Mouse (Mus musculus): ENCODE results near the gene Gsk3a. TPM values are rescaled to one million over a fixed set of nuclear protein-coding genes. Genes with fewer than 3 reads are reported as not detected.

Gsk3a gene
- polyA plus RNA-seq, 1 experiment from 2014 or later, result 78.1 TPM

DNA sequence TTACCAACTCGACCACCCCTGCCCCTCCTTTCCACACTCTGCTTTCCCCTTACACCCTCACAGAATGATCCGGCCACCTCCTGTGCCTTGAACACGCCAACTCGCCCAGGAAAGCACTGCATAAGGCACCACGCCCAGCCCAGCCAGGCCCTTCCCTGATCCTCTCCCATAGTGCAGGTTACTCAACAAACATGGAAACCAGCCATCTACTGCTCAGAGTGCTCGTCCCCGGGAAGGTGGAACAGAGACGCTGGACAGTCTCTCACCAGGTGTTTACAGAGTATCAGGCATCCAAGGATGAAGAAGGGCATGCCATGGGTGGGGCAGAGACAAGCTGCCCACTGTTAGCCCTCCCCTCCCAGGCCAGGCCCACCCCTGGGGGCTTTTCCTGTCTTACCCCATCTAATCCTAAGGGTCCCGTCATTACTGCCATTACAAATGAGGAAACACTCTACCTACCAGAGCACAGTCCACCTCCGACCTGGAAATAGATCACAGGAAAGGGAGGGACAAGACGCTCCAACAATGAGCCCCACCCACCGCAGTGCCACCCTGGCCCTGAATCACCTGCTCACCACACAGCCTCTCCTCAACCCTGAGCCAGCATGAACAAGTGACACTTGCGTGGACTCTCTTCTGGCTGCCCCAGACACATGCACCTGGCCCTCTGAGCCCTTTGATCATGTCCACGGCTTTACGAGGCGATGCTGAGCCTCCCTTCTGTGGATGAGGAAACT lies 31.4 kb downstream of the Gsk3a start:
- Histone ChIP-seq H3K4me3 (ENCODE audit: inconsistent target) (no peak overlapping the region), H3K36me3 (ENCODE audit: inconsistent target) (peaks cover 47% of the 10 kb centered on the region; the same call in 1 of the 2 replicates), H3K27ac (no peak overlapping the region), H3K79me2 (ENCODE audit: inconsistent target) (no peaks in the 10 kb centered on the region)
- WGBS (ENCODE audit: missing documents), result 76% methylated on average over 16 of the region's 16 CpGs

DNA sequence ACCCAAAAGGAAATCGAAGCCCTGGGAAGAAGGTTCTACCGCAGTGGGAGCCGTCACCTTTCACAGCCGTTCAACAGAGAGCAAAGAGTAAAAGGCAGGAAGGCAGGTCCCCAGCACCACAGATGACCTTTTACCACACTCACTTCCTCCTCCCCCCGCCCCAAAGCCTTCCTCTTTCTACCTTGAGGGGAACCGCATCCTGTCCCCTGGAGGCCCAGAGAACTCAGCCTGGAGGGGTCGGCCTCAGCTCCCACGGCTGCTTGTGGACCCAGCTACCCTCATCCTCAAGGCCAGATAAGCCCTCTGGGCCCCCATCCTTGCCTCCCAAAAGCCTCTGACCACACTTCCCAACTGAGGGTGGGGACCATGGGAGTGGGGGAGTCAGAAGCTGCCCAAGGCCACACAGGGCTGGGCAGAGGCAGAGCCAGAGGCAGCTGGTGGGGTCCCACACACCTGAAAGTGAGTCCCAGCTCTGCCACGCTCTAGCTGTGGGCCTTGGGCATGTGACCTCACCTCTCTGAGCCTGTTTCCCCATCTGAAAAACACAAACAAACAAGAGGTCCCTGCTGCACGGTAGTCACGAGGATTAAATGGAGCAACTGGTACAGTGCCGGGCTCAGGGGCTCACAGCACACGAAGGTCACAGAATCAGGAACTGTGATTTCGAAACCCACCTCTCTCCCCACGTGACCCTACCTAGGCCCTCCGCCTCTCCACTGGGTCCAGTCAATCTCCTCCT lies 32.1 kb downstream of the Gsk3a start:
- Histone ChIP-seq H3K36me3 (ENCODE audit: inconsistent target) (peaks cover 43% of the 10 kb centered on the region; the same call in 1 of the 2 replicates), H3K4me3 (ENCODE audit: inconsistent target) (no peak overlapping the region), H3K27ac (no peak overlapping the region), H3K79me2 (ENCODE audit: inconsistent target) (no peaks in the 10 kb centered on the region)
- WGBS (ENCODE audit: missing documents), result 16% methylated on average over 16 of the region's 16 CpGs

DNA sequence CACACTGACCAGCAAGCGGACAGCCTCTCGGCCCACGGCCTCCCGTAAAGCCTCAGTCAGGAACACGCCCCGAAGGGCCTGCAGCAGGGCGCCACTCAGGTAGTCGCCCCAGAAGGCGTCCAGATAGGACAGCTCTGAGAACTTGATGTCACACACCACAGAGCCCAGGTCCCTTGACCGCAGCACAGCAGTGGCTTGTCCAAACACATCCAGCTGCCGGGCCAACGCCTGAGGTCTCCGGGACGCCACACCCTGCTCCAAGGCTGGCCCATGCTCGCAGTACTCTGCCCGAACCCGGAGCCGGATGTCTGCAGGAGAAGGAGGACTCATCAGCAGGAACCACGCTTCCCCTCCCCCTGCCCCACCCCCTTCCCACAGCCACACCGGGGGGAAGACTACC lies 34.0 kb downstream of the Gsk3a start:
- Histone ChIP-seq H3K27ac (no peak overlapping the region), H3K79me2 (ENCODE audit: inconsistent target) (no peaks in the 10 kb centered on the region), H3K4me3 (ENCODE audit: inconsistent target) (no peak overlapping the region), H3K36me3 (ENCODE audit: inconsistent target) (peaks cover 28% of the 10 kb centered on the region; the same call in 1 of the 2 replicates)
- 71% methylated on average over 20 of the region's 20 CpGs for WGBS (ENCODE audit: missing documents)

DNA sequence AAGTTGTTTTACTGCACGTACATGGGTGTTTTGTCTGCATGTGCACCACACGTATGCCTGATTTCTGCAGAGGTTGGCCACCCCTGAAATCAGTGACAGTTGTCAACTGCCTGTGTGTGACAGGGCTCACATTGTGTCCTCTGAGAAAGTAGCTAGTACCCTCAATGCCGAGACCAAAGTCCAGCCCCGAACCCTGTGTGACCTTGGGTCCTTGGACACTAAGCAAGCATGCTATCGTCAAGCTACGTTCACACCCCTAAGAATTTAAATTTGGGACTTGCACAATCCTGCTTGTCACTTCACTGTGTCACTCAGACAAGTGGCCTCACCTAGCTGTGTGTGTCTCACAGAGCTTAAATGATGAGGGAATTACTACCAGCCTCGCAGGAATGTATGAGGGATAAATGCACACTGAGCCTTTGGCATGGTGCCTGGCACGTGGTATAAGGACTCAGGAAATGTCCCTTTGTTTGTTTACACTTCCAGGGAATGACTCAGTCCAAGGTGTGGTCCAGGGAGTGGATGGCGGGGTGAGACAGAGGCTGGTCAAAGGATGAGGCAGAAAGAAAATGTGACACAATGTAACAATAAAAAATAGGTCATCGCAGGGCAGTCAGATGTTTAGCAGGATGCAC lies 40.1 kb downstream of the Gsk3a start:
- WGBS (ENCODE audit: missing documents), result 77% methylated on average over 10 of the region's 10 CpGs
- no peak overlapping the region for H3K27ac ChIP-seq
- no peak overlapping the region for H3K4me3 ChIP-seq (ENCODE audit: inconsistent target)
- H3K79me2 ChIP-seq (ENCODE audit: inconsistent target), result no peaks in the 10 kb centered on the region
- H3K36me3 ChIP-seq (ENCODE audit: inconsistent target), result peaks cover 5% of the 10 kb centered on the region; the same call in 1 of the 2 replicates

DNA sequence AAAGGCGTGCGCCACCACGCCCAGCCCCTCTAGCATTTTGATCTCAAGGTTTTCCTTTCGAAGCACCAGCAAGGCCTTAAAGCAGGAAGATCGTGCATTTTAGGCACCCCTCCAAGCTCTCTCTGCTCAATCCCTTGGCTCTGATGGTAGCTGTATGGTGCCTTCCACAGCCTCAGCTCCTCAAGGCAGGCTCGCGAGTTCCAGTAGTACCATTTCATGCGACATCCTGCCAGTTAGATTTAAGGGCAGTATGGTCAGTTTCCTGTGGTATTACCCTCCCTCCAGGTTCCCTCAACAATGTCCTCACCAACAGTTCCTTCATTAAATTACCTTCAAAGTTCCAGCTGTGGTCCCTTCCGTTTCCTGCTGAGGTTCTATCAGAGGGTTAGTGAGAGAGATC lies 41.5 kb downstream of the Gsk3a start:
- no peaks in the 10 kb centered on the region for H3K79me2 ChIP-seq (ENCODE audit: inconsistent target)
- WGBS (ENCODE audit: missing documents), result 49% methylated on average over 9 of the region's 9 CpGs
- no peak overlapping the region for H3K4me3 ChIP-seq (ENCODE audit: inconsistent target)
- H3K27ac ChIP-seq, result no peak overlapping the region
- no peaks in the 10 kb centered on the region for H3K36me3 ChIP-seq (ENCODE audit: inconsistent target)

DNA sequence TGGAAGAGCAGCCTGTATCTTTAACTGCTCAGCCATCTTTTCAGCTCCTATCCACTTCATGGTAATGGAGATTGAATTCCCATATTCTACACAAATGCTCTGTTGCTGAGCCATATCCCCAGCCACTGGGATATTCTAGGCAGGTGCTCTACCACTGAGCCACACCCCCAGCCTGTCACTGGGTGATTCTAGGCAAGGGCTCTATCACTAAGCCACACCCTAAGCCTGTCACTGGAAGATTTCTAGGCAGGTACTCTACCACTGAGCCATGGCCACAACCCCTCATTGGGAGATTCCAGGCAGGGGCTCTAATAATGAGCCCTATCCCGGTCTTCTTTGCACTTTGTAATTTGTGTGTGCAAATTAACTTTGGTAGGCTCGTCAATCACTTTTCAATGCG lies 42.5 kb downstream of the Gsk3a start:
- H3K27ac ChIP-seq, result no peak overlapping the region
- no peak overlapping the region for H3K4me3 ChIP-seq (ENCODE audit: inconsistent target)
- 91% methylated on average over 3 of the region's 3 CpGs for WGBS (ENCODE audit: missing documents)
- no peaks in the 10 kb centered on the region for H3K36me3 ChIP-seq (ENCODE audit: inconsistent target)
- H3K79me2 ChIP-seq (ENCODE audit: inconsistent target), result no peaks in the 10 kb centered on the region

DNA sequence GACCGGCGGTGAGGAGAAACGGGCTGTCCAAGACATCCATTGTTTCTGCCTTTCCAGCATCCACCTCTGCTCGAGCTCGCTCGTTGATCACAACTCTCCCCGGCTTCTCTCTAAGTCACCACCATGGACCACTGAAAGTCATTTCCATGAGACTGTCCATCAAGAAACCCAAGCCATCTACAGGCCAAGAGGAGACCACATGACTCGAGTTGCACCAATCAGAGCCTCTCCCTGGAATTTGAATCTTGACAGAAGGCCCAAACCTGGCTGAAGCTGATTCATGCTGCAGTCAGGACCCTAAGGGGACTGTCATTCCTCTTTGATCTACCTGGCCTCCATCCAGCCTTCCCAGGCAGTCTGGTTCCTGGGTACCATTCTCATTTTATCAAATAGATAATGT lies 45.5 kb downstream of the Gsk3a start:
- Histone ChIP-seq H3K36me3 (ENCODE audit: inconsistent target) (no peaks in the 10 kb centered on the region), H3K27ac (no peak overlapping the region), H3K4me3 (ENCODE audit: inconsistent target) (no peak overlapping the region), H3K79me2 (ENCODE audit: inconsistent target) (no peaks in the 10 kb centered on the region)
- WGBS (ENCODE audit: missing documents), result 89% methylated on average over 8 of the region's 8 CpGs

DNA sequence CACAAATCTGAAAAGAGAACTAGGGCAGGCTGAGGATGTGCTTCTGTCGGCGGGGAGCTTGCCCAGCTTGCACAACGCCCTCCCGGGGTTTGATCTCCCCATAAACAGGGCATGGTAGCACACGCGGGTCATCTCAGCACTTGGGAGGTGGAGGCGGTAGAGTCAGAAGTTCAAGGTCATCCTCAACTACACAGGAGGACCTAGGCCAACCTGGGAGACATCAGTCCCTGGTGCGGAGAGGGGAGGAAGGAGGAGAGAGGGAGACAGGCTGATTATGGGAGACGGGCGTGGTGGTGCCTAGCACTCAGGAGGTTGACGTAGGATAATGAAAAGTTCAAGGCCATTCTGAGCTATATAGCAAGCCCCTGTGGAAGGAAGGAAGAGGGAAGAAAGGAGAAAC lies 46.8 kb downstream of the Gsk3a start:
- WGBS (ENCODE audit: missing documents), result 87% methylated on average over 11 of the region's 11 CpGs
- H3K27ac ChIP-seq, result no peak overlapping the region

DNA sequence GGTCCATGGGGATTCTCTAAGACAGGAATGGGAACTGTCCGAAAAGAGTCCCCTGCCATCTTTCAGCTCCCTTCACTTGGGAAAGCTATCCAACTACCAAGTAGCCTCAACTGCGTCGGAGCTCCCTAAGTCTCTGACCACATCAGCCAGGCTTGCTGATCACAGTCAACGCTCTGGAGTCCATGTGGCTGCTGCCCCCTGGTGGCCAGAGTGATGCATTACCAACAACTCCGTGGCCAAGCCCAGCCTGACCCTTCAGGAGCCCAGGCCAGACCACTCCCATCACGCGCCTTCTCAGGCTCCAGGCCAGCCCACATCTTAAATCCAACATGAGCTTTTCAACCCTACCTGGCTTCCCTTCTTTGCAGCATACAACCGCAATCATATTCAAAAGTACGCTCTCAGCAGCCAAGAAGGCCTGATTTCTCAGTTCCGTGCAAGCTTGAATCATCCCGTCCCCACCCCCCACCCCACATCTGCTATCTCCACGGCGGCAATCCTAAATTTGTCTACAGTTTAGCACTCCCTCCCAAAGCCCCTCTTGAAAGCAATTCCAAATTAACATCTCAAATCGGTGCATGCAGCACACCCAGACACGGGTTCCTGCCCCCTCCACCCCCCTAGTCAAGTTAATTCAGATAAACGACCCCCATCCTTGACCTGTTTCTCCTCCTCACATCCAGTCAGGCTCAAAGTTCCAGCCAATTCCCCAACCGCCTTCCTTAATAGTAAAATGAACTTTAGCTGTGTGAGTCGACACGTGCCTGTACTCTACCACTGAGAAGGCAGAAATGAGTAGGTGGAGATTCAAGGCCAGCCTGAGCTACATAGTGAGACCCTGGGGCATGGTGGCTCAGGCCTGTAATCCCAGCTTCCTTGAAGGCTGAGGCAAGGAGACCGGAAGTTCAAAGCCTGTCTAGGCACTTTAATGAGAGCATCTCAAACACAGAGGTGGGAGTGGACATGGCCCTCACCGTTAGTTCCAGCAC lies 49.7 kb downstream of the Gsk3a start:
- H3K79me2 ChIP-seq (ENCODE audit: inconsistent target), result no peaks in the 10 kb centered on the region
- H3K36me3 ChIP-seq (ENCODE audit: inconsistent target), result no peaks in the 10 kb centered on the region
- no peak overlapping the region for H3K27ac ChIP-seq
- H3K4me3 ChIP-seq (ENCODE audit: inconsistent target), result no peak overlapping the region
- WGBS (ENCODE audit: missing documents), result 48% methylated on average over 21 of the region's 21 CpGs

More for the DNA sequence above, 46.8 kb downstream of the Gsk3a start:
- H3K79me2 ChIP-seq (ENCODE audit: inconsistent target), result no peaks in the 10 kb centered on the region
- H3K36me3 ChIP-seq (ENCODE audit: inconsistent target), result no peaks in the 10 kb centered on the region
- H3K4me3 ChIP-seq (ENCODE audit: inconsistent target), result no peak overlapping the region

DNA sequence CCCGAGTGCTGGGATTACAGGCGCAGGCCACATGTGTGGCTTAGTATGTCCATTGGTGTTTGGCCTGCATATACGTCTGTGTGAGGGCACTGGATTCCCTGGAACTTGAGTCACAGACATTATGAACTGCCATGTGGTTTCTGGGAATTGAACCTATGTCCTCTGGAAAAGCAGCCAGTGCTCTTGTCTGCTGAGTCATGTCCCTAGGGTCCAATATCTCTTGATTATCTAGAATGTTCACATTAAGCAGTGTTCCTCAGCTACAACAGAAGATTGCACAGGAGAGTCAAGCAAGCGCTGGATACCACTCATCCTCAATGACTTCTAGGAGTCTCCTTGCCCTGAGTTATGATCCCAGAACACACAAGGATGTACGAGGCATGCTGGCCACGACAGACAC lies 53.6 kb downstream of the Gsk3a start:
- no peaks in the 10 kb centered on the region for H3K36me3 ChIP-seq (ENCODE audit: inconsistent target)
- 74% methylated on average over 6 of the region's 6 CpGs for WGBS (ENCODE audit: missing documents)
- no peaks in the 10 kb centered on the region for H3K79me2 ChIP-seq (ENCODE audit: inconsistent target)
- H3K27ac ChIP-seq, result no peak overlapping the region
- H3K4me3 ChIP-seq (ENCODE audit: inconsistent target), result no peak overlapping the region

DNA sequence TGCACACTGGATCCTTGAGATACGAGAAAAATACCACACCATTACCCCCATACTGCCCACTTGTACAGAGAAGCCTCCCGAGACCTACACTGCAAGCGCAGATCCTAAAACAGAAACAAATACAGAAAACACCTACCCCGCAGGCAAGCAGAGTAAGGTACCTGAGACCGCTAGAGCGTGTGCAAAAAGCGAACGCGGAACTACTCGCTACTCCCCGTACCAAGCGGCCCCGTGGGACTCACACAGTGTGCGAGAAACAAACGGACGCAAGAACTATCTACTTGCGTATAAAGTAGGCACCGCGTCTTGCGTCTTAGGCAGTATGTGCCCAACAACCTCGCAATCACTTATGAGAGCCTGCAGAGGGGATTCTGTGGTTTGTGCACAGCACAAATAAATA lies 55.8 kb downstream of the Gsk3a start:
- Histone ChIP-seq H3K79me2 (ENCODE audit: inconsistent target) (no peaks in the 10 kb centered on the region), H3K27ac (no peak overlapping the region), H3K4me3 (ENCODE audit: inconsistent target) (no peak overlapping the region), H3K36me3 (ENCODE audit: inconsistent target) (no peaks in the 10 kb centered on the region)
- 16% methylated on average over 21 of the region's 21 CpGs for WGBS (ENCODE audit: missing documents)

DNA sequence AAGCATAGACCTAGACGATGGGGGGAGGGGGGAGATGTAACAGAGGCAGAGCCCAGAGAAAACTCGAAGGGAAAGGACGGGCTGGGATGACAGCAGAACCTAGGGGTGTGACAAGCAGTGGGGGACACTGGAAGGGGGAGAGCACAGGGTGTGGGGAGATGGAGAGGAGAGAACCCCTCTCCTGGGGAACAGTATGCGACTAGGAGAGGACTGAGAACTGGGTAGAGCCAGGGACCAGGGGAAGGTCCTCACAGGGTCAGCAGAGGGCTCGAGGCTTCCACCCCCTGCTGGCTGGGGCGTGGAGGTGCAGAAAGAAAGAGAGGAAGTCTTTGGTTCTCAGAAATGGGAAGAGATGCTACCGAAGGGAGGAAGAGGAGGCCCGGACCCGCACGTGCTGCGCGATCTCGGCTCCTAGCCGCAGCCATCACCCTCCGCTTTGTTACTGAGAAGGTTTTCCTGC lies 56.3 kb downstream of the Gsk3a start:
- Histone ChIP-seq H3K4me3 (ENCODE audit: inconsistent target) (no peak overlapping the region), H3K36me3 (ENCODE audit: inconsistent target) (no peaks in the 10 kb centered on the region)

DNA sequence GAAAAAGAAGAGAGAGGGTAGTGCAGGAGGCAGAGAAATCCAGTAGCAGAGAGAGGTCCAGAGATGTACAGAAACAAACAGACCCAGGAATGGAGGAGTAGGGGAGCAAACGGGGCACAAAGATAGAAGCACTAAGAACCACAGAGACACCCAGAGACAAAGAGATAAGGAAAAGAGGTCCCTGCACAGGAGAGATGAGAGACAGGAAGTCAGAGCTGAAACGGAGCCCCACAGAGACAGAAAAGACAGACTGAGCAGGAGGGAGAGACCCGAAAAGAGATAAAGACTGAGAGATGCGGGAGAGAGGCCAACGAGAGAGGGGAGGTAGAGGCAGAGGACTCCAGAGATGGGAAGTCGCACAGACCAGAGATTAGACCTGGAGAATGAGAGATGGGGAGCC lies 57.1 kb downstream of the Gsk3a start:
- Histone ChIP-seq H3K79me2 (ENCODE audit: inconsistent target) (no peaks in the 10 kb centered on the region), H3K36me3 (ENCODE audit: inconsistent target) (no peaks in the 10 kb centered on the region), H3K27ac (no peak overlapping the region), H3K4me3 (ENCODE audit: inconsistent target) (no peak overlapping the region)
- 12% methylated on average over 6 of the region's 6 CpGs for WGBS (ENCODE audit: missing documents)

More for the DNA sequence above, 56.3 kb downstream of the Gsk3a start:
- Histone ChIP-seq H3K79me2 (ENCODE audit: inconsistent target) (no peaks in the 10 kb centered on the region), H3K27ac (no peak overlapping the region)
- WGBS (ENCODE audit: missing documents), result 4% methylated on average over 14 of the region's 15 CpGs

DNA sequence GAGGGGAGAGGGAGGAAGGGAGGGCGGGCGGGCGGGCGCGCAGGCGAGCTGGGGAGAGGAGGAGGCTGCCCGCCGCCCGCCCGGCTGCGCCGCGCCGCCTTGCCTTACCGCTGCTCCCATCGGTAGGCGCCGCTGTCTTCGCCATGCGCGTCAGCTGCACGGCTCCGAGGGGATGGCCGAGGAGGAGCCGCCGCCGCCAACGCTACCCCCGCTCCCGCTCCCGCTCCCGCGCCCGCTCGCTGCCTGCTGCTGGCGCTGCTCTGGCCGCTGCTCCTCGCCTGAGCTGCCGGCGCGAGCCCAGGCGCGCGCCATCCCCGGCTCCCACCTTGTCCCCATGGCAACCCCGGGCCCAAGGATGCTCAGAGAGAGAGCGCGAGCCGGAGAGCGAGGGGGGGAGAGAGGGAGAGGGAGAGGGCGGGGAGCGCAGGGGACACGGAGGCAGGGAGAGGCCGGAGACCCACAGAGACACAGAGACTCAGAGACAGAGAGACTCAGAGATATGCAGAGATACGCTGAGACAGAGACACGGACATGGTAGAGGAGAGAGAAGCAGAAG lies 58.0 kb downstream of the Gsk3a start, which contains the start of gene Pou2f2:
TSS of gene Pou2f2 (minus strand) at position 121 of the 556 bp plus-strand sequence.
- H3K79me2 ChIP-seq (ENCODE audit: inconsistent target), result no peaks in the 10 kb centered on the region
- no peak within 1 kb of the TSS for H3K4me3 ChIP-seq (ENCODE audit: inconsistent target)
- no peak within 1 kb of the TSS for H3K27ac ChIP-seq
- WGBS (ENCODE audit: missing documents), result under 1% methylated on average over 20 of the region's 56 CpGs
- no peaks in the 10 kb centered on the region for H3K36me3 ChIP-seq (ENCODE audit: inconsistent target)
